Mouse (Mus musculus): ENCODE results near the gene Olfm1.

Gene Olfm1

GRCm38 (mm10) chr2:28192821-28193689 is at the start of gene Olfm1:
TSS of gene Olfm1 (plus strand) at chr2:28192992.
- DNase-seq = peak; percentile 79

GRCm38 (mm10) chr2:28143417-28144045 is 49.3 kb upstream of the Olfm1 start:
- DNase-seq = peak; percentile 36

GRCm38 (mm10) chr2:28145702-28146101 is 47.1 kb upstream of the Olfm1 start:
- DNase-seq = no peak

GRCm38 (mm10) chr2:28146152-28146551 is 46.6 kb upstream of the Olfm1 start:
- DNase-seq = no peak

- DNase-seq = no peak
Observed at GRCm38 (mm10) chr2:28146685-28147084, 46.1 kb upstream of the Olfm1 start.

- no peak for DNase-seq
Observed at GRCm38 (mm10) chr2:28147248-28147794, 45.5 kb upstream of the Olfm1 start.

GRCm38 (mm10) chr2:28149688-28150087 is 43.1 kb upstream of the Olfm1 start:
- no peak for DNase-seq

GRCm38 (mm10) chr2:28160568-28160967 is 32.2 kb upstream of the Olfm1 start:
- peak; percentile 29 for DNase-seq

GRCm38 (mm10) chr2:28165570-28165969 is 27.2 kb upstream of the Olfm1 start:
- DNase-seq = no peak

- no peak for DNase-seq
Observed at GRCm38 (mm10) chr2:28169336-28169735, 23.5 kb upstream of the Olfm1 start.

GRCm38 (mm10) chr2:28171962-28172361 is 20.8 kb upstream of the Olfm1 start:
- no peak for DNase-seq

- DNase-seq = no peak
Observed at GRCm38 (mm10) chr2:28173225-28174141, 19.3 kb upstream of the Olfm1 start.

- no peak for DNase-seq
Observed at GRCm38 (mm10) chr2:28174441-28174840, 18.4 kb upstream of the Olfm1 start.

GRCm38 (mm10) chr2:28178600-28178999 is 14.2 kb upstream of the Olfm1 start:
- no peak for DNase-seq

GRCm38 (mm10) chr2:28180053-28180452 is 12.7 kb upstream of the Olfm1 start:
- no peak for DNase-seq

GRCm38 (mm10) chr2:28188398-28188944 is 4.3 kb upstream of the Olfm1 start:
- no peak for DNase-seq

- DNase-seq = no peak
Observed at GRCm38 (mm10) chr2:28193690-28194087, 897 bp downstream of the Olfm1 start.

- DNase-seq = peak; percentile 62
Observed at GRCm38 (mm10) chr2:28194962-28195617, 2.3 kb downstream of the Olfm1 start.

GRCm38 (mm10) chr2:28195726-28196125 is 2.9 kb downstream of the Olfm1 start:
- no peak for DNase-seq

GRCm38 (mm10) chr2:28201441-28201841 is 8.6 kb downstream of the Olfm1 start:
- no peak for DNase-seq

GRCm38 (mm10) chr2:28204167-28204566 is 11.4 kb downstream of the Olfm1 start:
- DNase-seq = peak; percentile 88
